Mouse (Mus musculus) CD8-positive naive resting alpha-beta T cell, adult 2 months (primary cell): ENCODE data around the gene Sec22c.

Experiments
- DNase-seq, 2 experiments: peaks; one replicate each; pipeline ENCODE4 v3.0.0; 2022; ENCODE audit warnings: low read depth in 2 of 2, low spot score in 2 of 2

Gene Sec22c

GRCm38 (mm10) chr9:121696626-121697025 lies 8.7 kb downstream of the Sec22c start:
- DNase-seq = no peak

GRCm38 (mm10) chr9:121694736-121695135 lies 10.6 kb downstream of the Sec22c start:
- no peak for DNase-seq

- DNase-seq = no peak
Observed at GRCm38 (mm10) chr9:121690734-121691133, 14.6 kb downstream of the Sec22c start.

GRCm38 (mm10) chr9:121690200-121690651 lies 15.1 kb downstream of the Sec22c start:
- no peak for DNase-seq

GRCm38 (mm10) chr9:121684702-121685101 lies 20.6 kb downstream of the Sec22c start:
- DNase-seq = no peak

GRCm38 (mm10) chr9:121682037-121682680 lies 23.1 kb downstream of the Sec22c start:
- peak in 1 of 2 experiments; percentile 37 for DNase-seq

- no peak for DNase-seq
Observed at GRCm38 (mm10) chr9:121681191-121681590, 24.1 kb downstream of the Sec22c start.

GRCm38 (mm10) chr9:121679549-121679948 lies 25.7 kb downstream of the Sec22c start:
- DNase-seq = peak in 1 of 2 experiments; percentile 55

GRCm38 (mm10) chr9:121677476-121677875 lies 27.8 kb downstream of the Sec22c start:
- DNase-seq = no peak

- no peak for DNase-seq
Observed at GRCm38 (mm10) chr9:121677069-121677468, 28.2 kb downstream of the Sec22c start.

- no peak for DNase-seq
Observed at GRCm38 (mm10) chr9:121675556-121675955, 29.7 kb downstream of the Sec22c start.

- peak; percentile 66 to 75 for DNase-seq
Observed at GRCm38 (mm10) chr9:121675011-121675410, 30.3 kb downstream of the Sec22c start.

GRCm38 (mm10) chr9:121673716-121674115 lies 31.6 kb downstream of the Sec22c start:
- DNase-seq = no peak

- no peak for DNase-seq
Observed at GRCm38 (mm10) chr9:121672311-121672710, 33.0 kb downstream of the Sec22c start.

- DNase-seq = peak in 1 of 2 experiments; percentile 43
Observed at GRCm38 (mm10) chr9:121671300-121671699, 34.0 kb downstream of the Sec22c start.

GRCm38 (mm10) chr9:121669348-121669791 lies 35.9 kb downstream of the Sec22c start:
- DNase-seq = peak in 1 of 2 experiments; percentile 32

- no peak for DNase-seq
Observed at GRCm38 (mm10) chr9:121667822-121668221, 37.5 kb downstream of the Sec22c start.

- DNase-seq = no peak
Observed at GRCm38 (mm10) chr9:121666957-121667630, 38.2 kb downstream of the Sec22c start.

- no peak for DNase-seq
Observed at GRCm38 (mm10) chr9:121664104-121664503, 41.2 kb downstream of the Sec22c start.

GRCm38 (mm10) chr9:121663467-121663866 lies 41.8 kb downstream of the Sec22c start:
- no peak for DNase-seq

GRCm38 (mm10) chr9:121659791-121660190 lies 45.5 kb downstream of the Sec22c start:
- no peak for DNase-seq

- no peak for DNase-seq
Observed at GRCm38 (mm10) chr9:121658248-121658647, 47.0 kb downstream of the Sec22c start.
